Mouse (Mus musculus) adipocyte (in vitro differentiated cells): ENCODE measurements at regions not wholly inside any gene's neighbourhood (a gene's known extent, or its start where the extent isn't known, plus 50 kb on each side); places are given as distances from the start of the nearest gene placed in this dataset.

ENCODE experiments used
- DNase-seq: peaks from one replicate; pipeline ENCODE4 v3.0.0-alpha.2; 2016; ENCODE audit warnings: low spot score

DNA sequence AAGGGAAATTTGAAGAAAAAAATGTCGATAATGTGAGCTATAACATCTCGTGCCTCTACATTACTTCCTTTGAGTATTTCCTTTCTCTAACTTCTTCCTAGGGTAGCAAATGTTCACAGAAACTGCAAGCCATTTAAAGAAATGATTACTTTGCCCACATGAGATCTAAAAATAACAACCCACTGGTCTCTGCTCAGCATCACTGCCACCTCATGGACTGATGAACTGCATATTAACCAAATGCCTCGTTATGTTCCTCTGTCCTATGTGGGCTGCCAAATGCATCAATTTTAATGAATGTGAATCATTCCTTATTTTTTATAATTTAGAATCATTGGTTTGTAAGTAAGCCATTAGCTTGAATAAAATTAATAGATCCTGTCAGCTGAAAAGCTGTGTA lies 590.0 kb upstream of the Nr3c2 start:
- DNase-seq: no peak

GRCm38 (mm10) chr8:76328540-76328939 lies 570.7 kb upstream of the Nr3c2 start:
- no peak for DNase-seq

DNA sequence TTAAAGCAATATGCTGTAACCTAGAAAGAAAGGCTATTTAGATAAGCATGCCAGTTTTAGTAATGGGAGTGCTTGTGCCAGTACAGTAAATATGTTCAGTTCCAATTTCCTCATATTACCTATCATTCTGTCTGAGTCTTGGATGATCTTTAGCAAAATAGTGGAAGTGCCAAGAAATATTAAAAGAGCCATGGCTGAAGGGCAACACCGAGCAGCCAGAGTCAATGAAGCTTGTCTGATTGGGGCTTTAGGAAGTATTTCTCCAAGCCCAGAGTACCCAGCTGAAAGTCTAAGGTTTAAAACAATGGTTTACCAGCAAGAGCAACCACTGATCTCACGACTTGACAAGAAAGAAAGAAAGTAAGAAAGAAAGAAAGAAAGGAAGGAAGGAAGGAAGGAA lies 556.2 kb upstream of the Nr3c2 start:
- DNase-seq: no peak

DNA sequence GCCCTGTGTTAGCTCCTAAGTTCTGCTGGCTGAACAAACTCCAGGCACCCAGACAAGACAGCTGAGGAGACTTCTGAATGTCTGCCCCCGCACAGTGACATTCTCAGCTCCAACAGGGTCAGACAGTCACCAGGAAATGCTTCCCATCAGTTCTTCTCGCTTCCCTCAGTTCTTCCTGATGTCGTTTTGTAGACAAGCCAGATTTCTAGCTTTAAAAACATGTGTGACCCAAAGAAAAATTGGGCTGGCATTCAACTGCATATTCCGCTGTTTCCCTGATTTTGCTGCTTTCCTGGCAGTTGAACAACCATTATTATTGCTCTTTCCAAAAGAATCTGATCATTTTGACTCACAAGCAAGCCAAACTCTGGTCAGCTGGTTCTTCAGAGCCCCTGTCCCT lies 553.1 kb upstream of the Nr3c2 start:
- no peak for DNase-seq

DNA sequence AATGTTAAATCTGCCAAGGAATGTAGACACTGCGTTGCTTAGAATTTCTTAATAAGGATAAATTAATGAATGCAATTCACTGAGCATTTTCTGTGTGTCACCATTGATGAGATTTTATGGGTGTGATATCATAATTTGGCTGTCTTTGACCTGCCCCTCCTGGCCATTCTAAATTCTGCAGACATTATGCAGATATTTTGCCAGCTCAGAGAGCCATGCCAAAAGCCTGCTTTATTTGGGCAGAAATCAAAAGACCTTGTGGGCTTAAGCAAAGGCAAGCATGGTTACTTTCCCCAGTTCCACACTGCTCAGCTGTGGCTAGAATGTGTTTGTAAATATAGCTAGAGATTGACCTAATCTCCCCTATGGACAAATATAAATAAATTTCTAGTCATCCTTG lies 552.4 kb upstream of the Nr3c2 start:
- no peak for DNase-seq

GRCm38 (mm10) chr8:76374314-76374713 lies 524.9 kb upstream of the Nr3c2 start:
- no peak for DNase-seq

DNA sequence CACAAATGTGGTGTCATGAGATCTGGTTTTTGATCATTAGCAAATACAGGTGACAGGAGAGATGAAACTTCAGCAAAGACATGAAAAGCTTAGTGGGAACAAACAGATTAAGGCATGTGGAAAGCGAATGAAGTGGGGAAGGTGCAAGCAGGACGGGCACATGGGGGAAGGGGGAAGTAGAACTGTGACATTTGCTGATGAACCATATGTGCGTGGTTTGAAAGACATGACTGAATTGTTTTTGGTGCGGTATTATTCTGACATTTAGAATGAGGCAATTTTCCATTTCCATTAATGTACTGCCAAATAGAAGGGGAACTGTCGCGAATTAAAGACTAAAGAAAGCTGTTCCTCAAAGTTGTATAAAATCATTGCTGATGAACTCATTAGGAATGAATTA lies 521.5 kb upstream of the Nr3c2 start:
- DNase-seq: no peak

DNA sequence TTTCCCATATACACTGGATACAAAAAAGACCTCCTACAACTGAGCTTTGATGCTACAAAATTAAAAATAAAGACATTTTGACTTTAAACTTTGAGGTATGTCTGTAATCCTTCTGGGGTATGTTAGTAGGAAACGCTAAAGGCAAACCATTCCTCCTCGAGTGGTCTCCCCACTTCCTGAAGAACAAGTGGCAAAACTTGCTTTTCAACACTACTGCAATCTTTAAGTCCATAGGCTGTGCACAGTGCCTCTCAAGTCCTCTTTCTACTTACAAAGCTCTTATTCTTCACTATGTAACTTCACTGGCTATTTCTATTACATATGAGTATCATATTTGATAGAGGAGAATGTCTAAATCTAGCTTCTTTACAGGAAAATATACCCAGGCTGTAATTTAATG lies 517.6 kb upstream of the Nr3c2 start:
- no peak for DNase-seq

GRCm38 (mm10) chr8:76383583-76384281 lies 515.5 kb upstream of the Nr3c2 start:
- DNase-seq: no peak

GRCm38 (mm10) chr8:76384282-76384637 lies 515.0 kb upstream of the Nr3c2 start:
- DNase-seq: no peak

- DNase-seq: no peak
These were observed 507.2 kb upstream of the Nr3c2 start for GRCm38 (mm10) chr8:76392004-76392403.

- no peak for DNase-seq
These were observed 476.8 kb upstream of the Nr3c2 start for GRCm38 (mm10) chr8:76422459-76422858.

GRCm38 (mm10) chr8:76422861-76423532 lies 476.2 kb upstream of the Nr3c2 start:
- no peak for DNase-seq

DNA sequence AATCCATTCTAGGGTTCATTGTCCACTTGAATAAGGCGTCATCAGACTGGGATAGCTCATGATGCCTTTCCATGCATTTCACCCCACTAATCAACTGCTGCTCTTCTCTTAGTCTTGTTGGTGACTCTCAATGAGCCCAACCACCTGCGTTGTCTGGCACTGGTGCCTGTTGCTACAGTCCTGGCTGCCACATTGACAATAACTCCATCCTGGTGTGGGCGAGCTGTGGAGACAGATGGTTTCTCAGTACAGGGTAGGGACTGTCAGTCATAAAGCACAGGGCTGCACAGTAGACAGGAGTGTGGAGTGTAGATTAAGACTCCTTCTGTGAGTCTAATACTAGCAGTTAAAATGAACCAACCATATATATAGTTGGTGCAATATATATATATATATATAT lies 469.4 kb upstream of the Nr3c2 start:
- DNase-seq: no peak

DNA sequence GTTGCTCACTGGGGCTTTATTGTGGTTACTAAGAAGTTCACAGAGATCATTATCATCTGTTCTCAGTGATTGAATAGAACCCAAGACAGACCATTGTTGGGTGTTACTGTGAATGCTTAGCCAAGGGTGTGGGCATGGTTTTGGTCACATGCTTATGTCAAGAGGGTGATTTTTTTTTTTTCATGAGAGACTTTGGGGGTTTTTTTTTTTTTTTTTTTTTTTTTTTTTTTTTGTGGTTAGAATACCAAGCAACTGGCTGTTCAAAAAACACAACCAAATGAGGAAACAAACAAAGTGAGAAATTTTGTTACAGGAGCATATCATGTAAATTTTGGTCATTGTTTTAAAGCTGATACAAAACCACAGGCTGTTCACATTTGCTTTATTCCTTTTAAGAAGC lies 466.4 kb upstream of the Nr3c2 start:
- DNase-seq: no peak

DNA sequence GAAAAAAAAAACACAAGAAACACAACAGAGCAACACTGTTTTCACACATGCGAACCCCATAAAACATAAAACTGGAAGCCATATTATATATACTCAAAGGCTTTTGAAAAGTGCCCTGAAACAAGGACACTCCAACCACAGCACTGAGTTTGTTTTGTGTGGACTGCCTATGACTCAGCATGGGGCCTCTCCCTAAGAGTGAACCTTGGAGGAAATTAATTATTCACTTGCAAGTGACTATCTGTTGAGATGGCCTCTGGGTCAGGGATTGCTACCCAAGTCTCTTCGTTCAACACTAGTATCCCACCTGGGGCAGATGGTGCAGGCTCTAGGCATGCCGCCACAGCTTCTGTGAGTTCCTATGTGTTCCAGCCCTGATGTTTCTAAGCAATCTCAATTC lies 461.3 kb upstream of the Nr3c2 start:
- no peak for DNase-seq

DNA sequence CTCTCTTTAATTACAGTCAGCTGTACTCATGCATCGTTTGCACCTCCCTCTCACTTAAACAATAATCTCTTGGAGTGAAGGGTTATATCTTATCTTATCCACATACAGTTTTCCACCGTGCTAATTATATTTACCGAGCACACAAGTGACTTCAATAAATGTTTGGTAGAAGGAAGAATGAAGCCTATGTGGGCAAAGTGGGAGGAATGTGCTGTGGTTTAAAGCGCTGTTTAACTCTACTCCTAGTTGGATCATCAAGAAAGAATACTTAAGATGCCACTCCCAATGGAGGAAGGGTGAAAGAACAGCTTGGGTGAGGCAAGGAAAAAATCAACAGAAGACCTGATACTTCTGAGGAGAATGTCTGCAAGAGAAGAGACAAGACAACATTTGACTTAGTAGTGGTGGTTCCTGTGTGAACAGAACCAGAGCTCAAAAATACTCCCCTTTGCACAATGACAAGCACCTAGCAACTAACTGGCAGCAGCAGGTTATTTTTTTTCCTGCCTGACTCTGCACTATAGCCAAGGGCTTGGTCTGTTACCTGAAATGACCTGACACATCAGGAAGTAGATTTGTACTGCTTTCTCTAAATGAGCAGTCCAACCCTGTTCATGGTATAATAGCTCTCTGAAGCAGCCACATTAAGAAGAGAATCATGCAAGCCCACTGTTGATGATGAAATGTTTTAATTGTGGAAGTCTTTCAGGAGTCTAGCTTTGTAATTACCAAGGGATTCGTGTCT lies 424.6 kb upstream of the Nr3c2 start:
- no peak for DNase-seq

- DNase-seq: no peak
These were observed 420.3 kb upstream of the Nr3c2 start for GRCm38 (mm10) chr8:76478966-76479365.

DNA sequence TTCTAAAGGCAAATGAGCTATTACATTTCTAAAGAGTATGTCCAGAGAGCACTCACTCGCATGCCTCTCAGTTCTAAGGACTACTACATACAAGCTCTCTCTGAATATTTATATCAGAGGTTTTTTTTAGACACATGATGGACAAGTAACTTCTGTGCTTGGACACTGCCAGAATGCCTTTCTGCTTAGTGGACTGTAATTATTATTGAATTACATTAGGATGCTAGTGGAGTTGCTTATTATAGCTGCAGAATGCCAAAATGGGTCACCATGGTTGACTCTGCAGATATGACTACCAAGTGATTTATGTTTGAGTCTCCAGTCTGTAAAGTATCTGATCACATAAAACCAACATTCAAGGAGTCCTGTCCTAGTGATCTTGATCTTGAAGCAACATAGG lies 395.6 kb upstream of the Nr3c2 start:
- DNase-seq: no peak

GRCm38 (mm10) chr8:76507247-76507646 lies 392.0 kb upstream of the Nr3c2 start:
- no peak for DNase-seq

DNA sequence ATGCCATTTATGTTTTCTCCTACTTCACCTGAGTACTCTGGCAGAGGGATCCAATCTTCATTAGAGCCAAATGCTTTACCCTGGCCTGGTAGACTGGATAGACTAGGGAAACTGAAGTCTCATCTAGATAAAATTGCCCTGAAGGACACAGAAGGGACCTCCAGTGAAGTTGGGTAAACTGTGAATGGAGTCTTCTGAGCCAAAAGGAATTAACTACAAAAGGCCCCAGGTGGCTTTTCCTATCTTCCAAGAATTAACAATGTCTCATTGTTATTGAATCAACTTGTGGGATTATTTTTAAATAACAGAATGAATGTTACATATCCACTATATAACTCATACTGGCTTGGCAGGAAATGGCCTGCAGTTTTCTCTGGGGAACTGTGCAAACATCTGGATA lies 390.0 kb upstream of the Nr3c2 start:
- no peak for DNase-seq

GRCm38 (mm10) chr8:76514132-76514531 lies 385.1 kb upstream of the Nr3c2 start:
- no peak for DNase-seq

DNA sequence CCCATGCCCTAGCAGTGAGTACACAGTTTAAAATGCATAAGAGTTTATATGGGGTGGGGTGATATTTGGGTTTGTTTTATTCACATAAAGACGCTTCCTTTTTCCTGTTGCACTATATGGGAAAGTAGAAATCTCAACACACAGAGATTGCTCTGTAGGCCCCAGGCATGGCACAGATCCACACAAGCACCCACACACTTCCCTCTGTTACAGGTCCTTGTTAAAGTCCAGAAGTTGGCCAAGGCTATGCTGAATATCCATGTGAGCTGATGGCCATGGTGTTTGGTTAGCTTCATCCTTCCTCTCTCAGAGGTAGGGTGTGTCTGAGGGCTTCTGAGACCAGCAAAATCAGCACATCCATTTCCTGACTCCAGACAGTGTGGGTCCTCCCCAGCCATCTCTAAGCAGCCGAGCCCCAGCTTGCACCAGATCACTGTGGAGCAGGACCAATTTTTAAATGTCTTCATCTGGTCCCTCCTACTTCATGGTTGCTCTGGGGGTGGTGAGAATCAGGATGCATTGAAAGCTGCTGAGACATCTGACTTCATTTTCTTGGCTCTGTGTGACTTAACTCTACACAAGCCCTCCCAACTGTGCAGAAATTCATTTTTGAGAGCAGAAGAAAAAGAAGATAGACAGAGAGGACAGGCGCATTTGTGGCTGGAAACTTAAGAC lies 360.3 kb upstream of the Nr3c2 start:
- DNase-seq: no peak
